8 mouse cellular contexts compared by ENCODE assay signal in the genomic region with DNA sequence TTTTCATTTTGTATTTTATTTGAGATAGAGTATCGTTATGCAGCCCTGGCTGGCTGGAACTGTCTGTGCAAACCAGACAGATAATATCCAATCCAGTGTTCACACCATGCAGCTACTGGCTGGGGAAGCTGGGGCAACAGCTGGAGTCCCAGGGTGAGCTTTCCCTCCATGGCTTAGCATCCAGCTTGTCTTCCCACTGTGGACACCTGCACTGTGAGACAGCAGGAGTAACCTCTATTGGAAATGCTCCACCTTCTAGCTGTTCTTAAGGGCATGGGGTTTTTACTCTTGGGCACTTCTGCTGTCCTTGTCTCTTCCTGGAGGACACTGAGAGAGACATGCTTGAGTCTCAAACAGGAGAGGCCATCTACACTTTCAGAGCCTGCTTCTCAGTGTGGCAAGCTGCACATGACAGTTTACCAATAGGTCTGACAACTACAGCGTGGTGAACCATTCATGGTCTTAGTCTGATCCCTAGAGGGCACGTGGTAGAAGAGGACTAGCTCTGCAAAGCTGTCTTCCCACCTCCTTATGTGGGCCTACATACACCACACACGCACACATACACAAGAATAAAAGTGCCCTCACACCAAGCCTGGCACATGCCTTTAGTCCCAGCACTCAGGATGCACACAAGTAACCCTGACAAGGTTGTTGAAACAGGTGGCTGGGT. TPM values are rescaled to one million over a fixed set of nuclear protein-coding genes. Genes with fewer than 3 reads are reported as not detected.
DNase-seq lines count a peak whose midpoint lies in the region; ATAC-seq and TF ChIP-seq lines count a peak whose summit lies in the region.

No protein-coding gene starts in this region.

- no peak for ATAC-seq in heart, embryonic 11.5 days (replicated peaks; ENCODE audit: insufficient number of reproducible peaks, low FRiP score, low TSS enrichment)
- no peak for ATAC-seq in heart, postnatal 0 days (ENCODE audit: insufficient read depth, low read depth)
- ATAC-seq in midbrain, embryonic 11.5 days (ENCODE audit: low FRiP score) = peak; percentile 13

- no peak for TF ChIP-seq EP300 in MEL (IDR thresholded peaks at IDR 0.05; ENCODE audit: low read depth in 1 of 2, low read length in 2 of 2)
- no peak for TF ChIP-seq EP300 in heart, postnatal 0 days (IDR thresholded peaks at IDR 0.05; ENCODE audit: low read depth)

- peaks cover 6% of the 10 kb centered on the region for H3K79me2 ChIP-seq in MEL (ENCODE audit: control insufficient read depth, insufficient read depth, low read length, poor library complexity)

- 0 out of 6 replicates have a peak, but pooled peaks of 1 of the 3 experiments have one; percentile 1 for TF ChIP-seq CTCF in MEL (IDR thresholded peaks at IDR 0.05 in 2 of 3, conservative IDR thresholded peaks at IDR 0.05 in 1 of 3; ENCODE audit: control insufficient read depth in 1 of 3, insufficient read depth in 1 of 3, low read depth in 2 of 3, low read length in 3 of 3, poor library complexity in 1 of 3, severe bottlenecking in 1 of 3)
- no peak for TF ChIP-seq CTCF in heart, postnatal 0 days (IDR thresholded peaks at IDR 0.05; ENCODE audit: low read depth)

- H3K27ac ChIP-seq in heart, embryonic 11.5 days (ENCODE audit: low read depth, low read length) = no peak overlapping the region; the same call in 1 of the 2 replicates
- H3K27ac ChIP-seq in MEL (ENCODE audit: control insufficient read depth, low read depth, low read length) = no peak overlapping the region
- peak overlapping the region; percentile 97 for H3K27ac ChIP-seq in heart, postnatal 0 days (ENCODE audit: low read depth)
- H3K27ac ChIP-seq in midbrain, embryonic 11.5 days (ENCODE audit: low read depth, low read length) = no peak overlapping the region

- peak overlapping the region; percentile 67 for H3K4me2 ChIP-seq in heart, embryonic 11.5 days
- peak overlapping the region; percentile 63 for H3K4me2 ChIP-seq in heart, postnatal 0 days (ENCODE audit: low read depth, low read length)
- H3K4me2 ChIP-seq in midbrain, embryonic 11.5 days = peak overlapping the region; percentile 56

- intact Hi-C loops in heart, postnatal 14 days (cut with DNase I) = no loop called here

- H3K27me3 ChIP-seq in heart, embryonic 11.5 days (ENCODE audit: control insufficient read depth, insufficient read depth, low read length) = no peaks in the 10 kb centered on the region
- no peaks in the 10 kb centered on the region for H3K27me3 ChIP-seq in MEL (ENCODE audit: control insufficient read depth in 1 of 2, insufficient read depth in 2 of 2, low read length in 2 of 2)
- no peaks in the 10 kb centered on the region for H3K27me3 ChIP-seq in heart, postnatal 0 days (ENCODE audit: control insufficient read depth, insufficient read depth, low read length)
- no peaks in the 10 kb centered on the region for H3K27me3 ChIP-seq in midbrain, embryonic 11.5 days (ENCODE audit: control insufficient read depth, insufficient read depth, low read length)

- 0 out of 2 replicates have a peak overlapping the region, but pooled peaks have one; percentile 24 for H3K9ac ChIP-seq in heart, embryonic 11.5 days (ENCODE audit: low read depth, low read length)
- H3K9ac ChIP-seq in MEL (ENCODE audit: control insufficient read depth, low read depth, low read length, poor library complexity, severe bottlenecking) = peak overlapping the region; percentile 41
- H3K9ac ChIP-seq in heart, postnatal 0 days (replicated peaks; ENCODE audit: low read depth, low read length) = peak overlapping the region; percentile 90; the same call in 1 of the 2 replicates
- H3K9ac ChIP-seq in midbrain, embryonic 11.5 days (ENCODE audit: low read length) = peak overlapping the region; percentile 96; the same call in 1 of the 2 replicates

- H3K4me1 ChIP-seq in heart, embryonic 11.5 days (ENCODE audit: control insufficient read depth, insufficient read depth, low read length) = 0 out of 2 replicates have a peak, but pooled peaks cover 5% of the 10 kb centered on the region
- peaks cover 1 to 10% of the 10 kb centered on the region in 2 experiments for H3K4me1 ChIP-seq in MEL (ENCODE audit: control insufficient read depth in 1 of 2, insufficient read depth in 2 of 2, low read length in 2 of 2)
- no peaks in the 10 kb centered on the region; the same call in 1 of the 2 replicates for H3K4me1 ChIP-seq in heart, postnatal 0 days (ENCODE audit: control insufficient read depth, insufficient read depth)
- peaks cover 8% of the 10 kb centered on the region for H3K4me1 ChIP-seq in midbrain, embryonic 11.5 days (ENCODE audit: control insufficient read depth, insufficient read depth, low read length)

- no peak for DNase-seq in heart, postnatal 14 days
- DNase-seq in MEL (ENCODE audit: low read depth, low spot score) = no peak
- no peak for DNase-seq in heart, postnatal 0 days (ENCODE audit: low spot score)
- DNase-seq in midbrain, embryonic 11.5 days (ENCODE audit: low spot score, missing footprints) = no peak
- no peak for DNase-seq in frontal cortex, postnatal 25 days (ENCODE audit: low spot score in 2 of 2)
- no peak for DNase-seq in urinary bladder, postnatal 36 days (ENCODE audit: low spot score in 2 of 2)
- DNase-seq in layer of hippocampus, adult 18-20 months (ENCODE audit: low spot score in 2 of 2) = no peak

- 68% methylated on average over 4 of the region's 4 CpGs for WGBS in heart, embryonic 11.5 days (ENCODE audit: insufficient replicate concordance)
- 53% methylated on average over 4 of the region's 4 CpGs for WGBS in heart, postnatal 0 days
- WGBS in midbrain, embryonic 11.5 days = 70% methylated on average over 4 of the region's 4 CpGs

- H3K36me3 ChIP-seq in heart, embryonic 11.5 days (ENCODE audit: control insufficient read depth, insufficient read depth, low read length) = peaks cover 17% of the 10 kb centered on the region
- peaks cover 2 to 6% of the 10 kb centered on the region in 2 experiments; a peak in 2 of 4 replicates for H3K36me3 ChIP-seq in MEL (ENCODE audit: control insufficient read depth in 1 of 2, insufficient read depth in 2 of 2, low read length in 2 of 2)
- H3K36me3 ChIP-seq in heart, postnatal 0 days (replicated peaks; ENCODE audit: control insufficient read depth, insufficient read depth, low read length) = peaks cover 55% of the 10 kb centered on the region
- H3K36me3 ChIP-seq in midbrain, embryonic 11.5 days (ENCODE audit: control insufficient read depth, insufficient read depth, low read length) = peaks cover 15% of the 10 kb centered on the region

- TF ChIP-seq RAD21 in MEL (IDR thresholded peaks at IDR 0.05; ENCODE audit: low read depth, low read length) = peak; percentile 9

- TF ChIP-seq POLR2A in MEL (IDR thresholded peaks at IDR 0.05; ENCODE audit: control insufficient read depth in 1 of 2, insufficient read depth in 1 of 2, low read depth in 1 of 2, low read length in 2 of 2, poor library complexity in 1 of 2) = no peak

- H3K4me3 ChIP-seq in heart, embryonic 11.5 days (ENCODE audit: low read depth, low read length) = peak overlapping the region; percentile 71
- peak overlapping the region; percentile 55 to 78 for H3K4me3 ChIP-seq in MEL (ENCODE audit: control insufficient read depth in 1 of 2, insufficient read depth in 1 of 2, low read depth in 2 of 2, low read length in 2 of 2)
- peak overlapping the region; percentile 98 for H3K4me3 ChIP-seq in heart, postnatal 0 days (ENCODE audit: low read depth, low read length)
- H3K4me3 ChIP-seq in midbrain, embryonic 11.5 days (ENCODE audit: low read depth, low read length) = peak overlapping the region; percentile 91

- H3K9me3 ChIP-seq in heart, embryonic 11.5 days (replicated peaks; ENCODE audit: control insufficient read depth, low read length) = no peaks in the 10 kb centered on the region
- H3K9me3 ChIP-seq in MEL (replicated peaks; ENCODE audit: insufficient read depth, low read length) = no peaks in the 10 kb centered on the region
- no peaks in the 10 kb centered on the region for H3K9me3 ChIP-seq in heart, postnatal 0 days (replicated peaks; ENCODE audit: control insufficient read depth, low read length)
- H3K9me3 ChIP-seq in midbrain, embryonic 11.5 days (ENCODE audit: control insufficient read depth, low read length) = no peaks in the 10 kb centered on the region

RNA-seq across cellular contexts. Expression of a gene that starts 1.0 kb away (rescaled TPM):
- polyA plus RNA-seq in heart, embryonic 11.5 days (2014; fragmentation: Nextera tagmentation; extraction: Ambion mirVana) = not detected in 2 replicates
- total RNA-seq in heart, postnatal 14 days (2021) = not detected
- not detected in 2 replicates for total RNA-seq in MEL (2012; rRNA removed)
- not detected for polyA plus RNA-seq in MEL (2012; ENCODE audit: insufficient read depth in 1 of 2, insufficient read length in 2 of 2, low read depth in 1 of 2, low replicate concordance in 2 of 2, missing spikeins in 1 of 2)
- total RNA-seq in heart, postnatal 0 days (2014; rRNA removed; ENCODE audit: low replicate concordance) = not detected in 2 replicates
- polyA plus RNA-seq in heart, postnatal 0 days (2015; fragmentation: Nextera tagmentation; extraction: Ambion mirVana) = not detected in 2 replicates
- polyA plus RNA-seq in midbrain, embryonic 11.5 days (2014; fragmentation: Nextera tagmentation; extraction: Ambion mirVana) = not detected in 2 replicates
- 1 to 10 TPM; 2.0 to 4.4 TPM for total RNA-seq in layer of hippocampus, adult 18-20 months (2021)

RNA-seq across cellular contexts. Expression of a gene that starts 1.2 kb away (rescaled TPM):
- 5.5 and 6.7 TPM in 2 replicates for polyA plus RNA-seq in heart, embryonic 11.5 days (2014; fragmentation: Nextera tagmentation; extraction: Ambion mirVana)
- 1 to 10 TPM; 5.3 to 6.4 TPM for total RNA-seq in heart, postnatal 14 days (2021)
- 16.7 and 19.2 TPM in 2 replicates for total RNA-seq in MEL (2012; rRNA removed)
- polyA plus RNA-seq in MEL (2012; ENCODE audit: insufficient read depth in 1 of 2, insufficient read length in 2 of 2, low read depth in 1 of 2, low replicate concordance in 2 of 2, missing spikeins in 1 of 2) = 10 to 100 TPM in 1 of 2 experiments, not detected in 1; 40.4 TPM
- total RNA-seq in heart, postnatal 0 days (2014; rRNA removed; ENCODE audit: low replicate concordance) = 26.1 and 27.4 TPM in 2 replicates
- polyA plus RNA-seq in heart, postnatal 0 days (2015; fragmentation: Nextera tagmentation; extraction: Ambion mirVana) = 4.0 and 4.3 TPM in 2 replicates
- 7.6 and 7.9 TPM in 2 replicates for polyA plus RNA-seq in midbrain, embryonic 11.5 days (2014; fragmentation: Nextera tagmentation; extraction: Ambion mirVana)
- total RNA-seq in layer of hippocampus, adult 18-20 months (2021) = 10 to 100 TPM; 20.8 to 21.7 TPM

RNA-seq across cellular contexts. Expression of a gene that starts 15.2 kb away (rescaled TPM):
- 48.4 and 50.6 TPM in 2 replicates for polyA plus RNA-seq in heart, embryonic 11.5 days (2014; fragmentation: Nextera tagmentation; extraction: Ambion mirVana)
- total RNA-seq in heart, postnatal 14 days (2021) = 10 to 100 TPM; 91.7 to 91.8 TPM
- total RNA-seq in MEL (2012; rRNA removed) = 167 and 183 TPM in 2 replicates
- 100 to 1,000 TPM in 1 of 2 experiments, 10 to 100 TPM in 1; 87.6 to 211 TPM for polyA plus RNA-seq in MEL (2012; ENCODE audit: insufficient read depth in 1 of 2, insufficient read length in 2 of 2, low read depth in 1 of 2, low replicate concordance in 2 of 2, missing spikeins in 1 of 2)
- 106 and 138 TPM in 2 replicates for total RNA-seq in heart, postnatal 0 days (2014; rRNA removed; ENCODE audit: low replicate concordance)
- 80.1 and 82.0 TPM in 2 replicates for polyA plus RNA-seq in heart, postnatal 0 days (2015; fragmentation: Nextera tagmentation; extraction: Ambion mirVana)
- 31.2 and 31.5 TPM in 2 replicates for polyA plus RNA-seq in midbrain, embryonic 11.5 days (2014; fragmentation: Nextera tagmentation; extraction: Ambion mirVana)
- 10 to 100 TPM; 49.8 to 51.3 TPM for total RNA-seq in layer of hippocampus, adult 18-20 months (2021)

RNA-seq across cellular contexts. Expression of a gene that starts 18.2 kb away (rescaled TPM):
- polyA plus RNA-seq in heart, embryonic 11.5 days (2014; fragmentation: Nextera tagmentation; extraction: Ambion mirVana) = 0.27 and 0.37 TPM in 2 replicates
- total RNA-seq in heart, postnatal 14 days (2021) = 1 to 10 TPM in 1 of 2 experiments, under 1 TPM in 1; 0.12 to 1.1 TPM
- 0.15 and 0.20 TPM in 2 replicates for total RNA-seq in MEL (2012; rRNA removed)
- polyA plus RNA-seq in MEL (2012; ENCODE audit: insufficient read depth in 1 of 2, insufficient read length in 2 of 2, low read depth in 1 of 2, low replicate concordance in 2 of 2, missing spikeins in 1 of 2) = 1 to 10 TPM in 1 of 2 experiments, not detected in 1; 1.1 TPM
- total RNA-seq in heart, postnatal 0 days (2014; rRNA removed; ENCODE audit: low replicate concordance) = 0.04 and 0.15 TPM in 2 replicates
- 0.03 TPM in 1 of 2 replicates, not detected in the other for polyA plus RNA-seq in heart, postnatal 0 days (2015; fragmentation: Nextera tagmentation; extraction: Ambion mirVana)
- polyA plus RNA-seq in midbrain, embryonic 11.5 days (2014; fragmentation: Nextera tagmentation; extraction: Ambion mirVana) = 49.8 and 53.9 TPM in 2 replicates
- 100 to 1,000 TPM; 168 to 172 TPM for total RNA-seq in layer of hippocampus, adult 18-20 months (2021)

RNA-seq across cellular contexts. Expression of a gene that starts 29.0 kb away (rescaled TPM):
- polyA plus RNA-seq in heart, embryonic 11.5 days (2014; fragmentation: Nextera tagmentation; extraction: Ambion mirVana) = 388 and 445 TPM in 2 replicates
- 1 to 10 TPM; 5.4 to 9.5 TPM for total RNA-seq in heart, postnatal 14 days (2021)
- 0.10 and 0.19 TPM in 2 replicates for total RNA-seq in MEL (2012; rRNA removed)
- polyA plus RNA-seq in MEL (2012; ENCODE audit: insufficient read depth in 1 of 2, insufficient read length in 2 of 2, low read depth in 1 of 2, low replicate concordance in 2 of 2, missing spikeins in 1 of 2) = under 1 TPM in 1 of 2 experiments, not detected in 1; 0.06 TPM
- total RNA-seq in heart, postnatal 0 days (2014; rRNA removed; ENCODE audit: low replicate concordance) = 56.3 and 305 TPM in 2 replicates
- 41.3 and 53.5 TPM in 2 replicates for polyA plus RNA-seq in heart, postnatal 0 days (2015; fragmentation: Nextera tagmentation; extraction: Ambion mirVana)
- polyA plus RNA-seq in midbrain, embryonic 11.5 days (2014; fragmentation: Nextera tagmentation; extraction: Ambion mirVana) = 1.3 and 1.6 TPM in 2 replicates
- total RNA-seq in layer of hippocampus, adult 18-20 months (2021) = under 1 TPM in 1 of 2 experiments, not detected in 1; 0.53 TPM

Comparison
In these comparisons a context has a peak if more than half of its experiments do, and no peak if none do; other contexts are left out.
1. H3K9ac ChIP-seq: peak in every context shown above with its lines; median percentile 96 in midbrain, embryonic 11.5 days; 90 in heart, postnatal 0 days; 41 in MEL; 24 in heart, embryonic 11.5 days.